Mouse (Mus musculus) right cerebral cortex, postnatal 25 days (tissue): ENCODE measurements around the gene Smurf2.
"Not testable (repeated sequence)": the region's sequence is repeated elsewhere in the genome, so short reads cannot be mapped to it uniquely, and the experiment has no call there.

Experiments
- DNase-seq: peaks from one replicate; pipeline ENCODE4 v3.0.0; 2022

The Smurf2 gene

GRCm38 (mm10) chr11:106899804-106900203, 20.7 kb downstream of the Smurf2 start:
- DNase-seq: no peak

GRCm38 (mm10) chr11:106896561-106897168, 23.9 kb downstream of the Smurf2 start:
- no peak for DNase-seq

GRCm38 (mm10) chr11:106883656-106884055, 36.9 kb downstream of the Smurf2 start:
- no peak for DNase-seq

DNA sequence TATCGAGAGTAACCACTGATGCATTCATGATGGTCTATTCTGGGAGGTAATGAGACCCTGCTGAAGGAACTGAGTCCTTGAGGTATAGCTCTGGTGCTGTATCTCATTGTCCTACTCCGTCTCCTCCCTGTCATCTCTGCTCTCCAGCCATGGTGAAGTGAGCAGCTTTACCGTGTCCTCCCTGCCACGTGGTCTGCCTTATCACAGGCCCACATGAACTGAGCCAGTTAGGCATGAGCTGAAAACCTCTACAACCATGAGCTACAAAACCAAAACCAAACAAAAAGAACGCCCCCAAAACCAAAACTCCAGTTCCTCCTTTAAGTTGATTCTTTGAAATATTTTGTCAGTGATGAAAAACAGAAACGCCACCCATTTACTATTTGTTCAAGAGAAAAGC, 47.9 kb downstream of the Smurf2 start:
- DNase-seq: no peak

DNA sequence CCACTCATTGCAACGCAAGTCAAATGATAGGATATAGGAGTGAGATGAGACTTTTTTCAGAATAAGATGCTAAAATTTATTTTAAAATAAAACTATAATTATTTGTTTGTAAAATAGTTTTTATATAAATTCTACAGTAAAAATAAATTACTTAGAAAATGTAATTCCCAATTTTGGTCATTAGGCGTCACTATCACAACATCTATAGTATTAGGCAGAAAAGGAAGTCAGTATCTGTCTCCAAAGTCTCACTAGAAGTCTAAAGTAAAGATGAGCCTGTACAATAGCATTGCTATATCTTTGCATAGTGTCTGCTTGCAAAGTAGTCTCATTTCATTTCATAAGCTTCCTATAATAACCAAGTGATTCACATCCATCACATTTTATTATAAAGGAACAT, 69.1 kb downstream of the Smurf2 start:
- no peak for DNase-seq

GRCm38 (mm10) chr11:106842002-106842401, 78.5 kb downstream of the Smurf2 start:
- DNase-seq: no peak

DNA sequence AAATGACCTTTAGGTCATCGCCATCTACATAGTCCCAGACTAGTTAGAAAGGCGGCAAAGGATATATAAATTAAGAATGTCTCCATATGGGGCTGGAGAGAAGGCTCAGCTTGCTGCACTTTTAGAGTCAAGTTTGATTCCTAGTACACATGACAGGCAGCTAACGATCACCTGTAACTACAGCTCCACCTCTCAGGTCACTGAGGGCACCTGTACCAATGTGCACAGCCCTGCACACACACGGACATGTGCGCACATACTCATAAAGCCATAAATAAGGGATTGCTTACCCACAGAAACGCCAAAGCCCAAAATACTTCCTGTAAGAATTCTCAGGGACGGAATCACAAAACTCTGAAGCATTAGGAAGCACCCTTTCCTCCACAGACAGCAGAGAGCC, 92.4 kb downstream of the Smurf2 start:
- no peak for DNase-seq

DNA sequence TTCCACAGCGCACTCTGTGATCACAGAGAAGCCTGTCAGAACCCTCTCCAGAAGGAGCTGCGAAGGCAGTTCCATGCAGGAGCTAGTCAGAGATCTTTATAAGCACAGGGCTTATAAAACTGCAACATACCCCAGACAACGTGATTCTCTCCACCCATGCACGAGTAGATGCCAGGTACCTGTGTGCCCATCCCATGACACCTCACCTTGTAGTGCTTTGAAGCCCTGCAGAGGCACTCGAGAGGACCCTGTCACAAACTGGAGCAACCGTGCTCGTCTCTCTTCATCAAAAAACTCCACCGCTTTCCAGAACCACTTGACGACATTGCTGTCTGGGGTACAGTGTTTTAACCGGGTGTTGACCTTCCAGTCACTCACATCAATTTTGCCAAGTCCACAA, 96.1 kb downstream of the Smurf2 start:
- no peak for DNase-seq

- DNase-seq: no peak
These were observed 96.8 kb downstream of the Smurf2 start for GRCm38 (mm10) chr11:106823741-106824140.

- DNase-seq: peak; percentile 55
These were observed 97.6 kb downstream of the Smurf2 start for GRCm38 (mm10) chr11:106822911-106823310.

GRCm38 (mm10) chr11:106822491-106822890, 98.0 kb downstream of the Smurf2 start:
- DNase-seq: no peak

DNA sequence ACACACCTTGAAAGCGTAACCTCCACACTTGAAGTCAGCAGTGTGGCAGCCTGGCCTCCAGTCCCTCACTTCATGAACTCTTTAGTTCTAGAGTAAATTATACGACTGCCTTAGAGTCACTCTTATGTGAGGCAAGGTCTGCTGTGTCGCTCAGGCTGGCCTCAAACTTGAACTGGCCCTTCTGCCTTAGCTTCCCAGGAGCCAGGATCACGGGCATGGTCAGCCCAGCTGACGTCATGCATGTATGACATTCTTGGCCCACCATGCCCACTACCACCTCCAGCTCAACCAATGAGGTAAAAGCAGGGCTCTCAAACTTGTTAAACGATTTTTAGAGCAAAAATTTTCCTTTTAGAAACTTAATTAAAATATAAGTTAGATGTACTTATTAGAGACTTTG, 99.1 kb downstream of the Smurf2 start:
- no peak for DNase-seq

DNA sequence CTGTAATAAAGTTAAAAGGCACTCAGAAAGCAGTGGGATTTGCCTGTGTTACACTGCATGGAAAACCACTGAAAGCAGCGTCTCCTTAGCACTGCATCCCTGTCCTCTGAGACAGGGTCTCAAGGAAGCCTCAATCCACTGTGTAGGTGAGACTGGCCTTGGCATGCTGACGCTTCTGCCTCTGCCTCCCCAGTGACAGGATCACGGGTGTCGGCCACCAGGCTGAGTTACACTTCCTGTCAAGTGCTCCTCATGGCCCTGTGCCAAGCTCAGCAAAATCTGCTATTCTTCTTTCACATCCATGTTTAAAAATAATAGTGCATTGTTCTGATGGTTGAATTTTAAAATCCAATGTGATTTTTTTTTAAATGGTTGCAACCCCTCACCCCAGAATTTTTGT, 99.5 kb downstream of the Smurf2 start:
- DNase-seq: peak; percentile 17

- no peak for DNase-seq
These were observed 100.3 kb downstream of the Smurf2 start for GRCm38 (mm10) chr11:106820252-106820651.

DNA sequence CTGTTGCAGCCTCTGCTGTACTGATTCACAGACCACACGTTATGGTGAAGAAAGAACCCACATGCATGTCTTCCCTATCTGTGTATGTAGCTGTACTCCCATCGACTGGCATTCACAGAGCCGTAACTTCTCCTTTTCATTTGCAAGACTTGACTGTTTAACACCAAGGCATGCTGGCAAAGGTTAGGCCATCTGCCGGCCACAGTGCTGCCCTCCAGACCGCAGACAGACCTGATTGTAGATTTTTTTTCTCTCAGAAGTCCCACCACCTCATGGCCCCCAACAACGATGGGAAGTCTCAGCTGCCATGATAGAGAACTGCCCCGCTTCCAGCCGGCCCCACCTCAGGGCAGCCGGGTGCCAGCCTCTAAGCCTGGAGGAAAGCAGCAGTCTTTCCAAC, 100.9 kb downstream of the Smurf2 start:
- peak; percentile 9 for DNase-seq

GRCm38 (mm10) chr11:106818341-106818740, 102.2 kb downstream of the Smurf2 start:
- DNase-seq: peak; percentile 15

DNA sequence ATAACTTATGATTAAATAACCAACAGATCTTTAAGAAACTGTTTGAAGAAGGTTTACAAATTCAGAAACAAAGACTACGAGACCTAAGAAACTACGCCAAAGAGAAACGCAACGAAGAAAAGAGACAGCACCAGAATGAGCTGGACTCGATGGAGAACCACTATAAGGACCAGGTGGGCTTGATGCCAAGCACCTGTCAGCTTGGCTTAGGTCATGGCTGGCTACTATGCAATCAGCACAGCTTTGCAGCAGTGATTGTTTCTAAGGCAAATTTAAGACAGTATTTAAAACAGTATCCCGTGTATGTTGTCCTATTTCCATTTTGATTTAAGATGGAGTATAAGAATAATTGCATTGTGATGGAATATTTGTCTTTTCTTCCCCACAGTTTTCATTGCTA, 102.7 kb downstream of the Smurf2 start:
- peak; percentile 6 for DNase-seq

- DNase-seq: peak; percentile 14
These were observed 103.4 kb downstream of the Smurf2 start for GRCm38 (mm10) chr11:106817156-106817555.

GRCm38 (mm10) chr11:106816316-106816715, 104.2 kb downstream of the Smurf2 start:
- DNase-seq: no peak

- DNase-seq: no peak
These were observed 104.8 kb downstream of the Smurf2 start for GRCm38 (mm10) chr11:106815761-106816160.

GRCm38 (mm10) chr11:106815331-106815730, 105.2 kb downstream of the Smurf2 start:
- DNase-seq: no peak

GRCm38 (mm10) chr11:106814601-106815320, 105.8 kb downstream of the Smurf2 start:
- peak; percentile 32 for DNase-seq

DNA sequence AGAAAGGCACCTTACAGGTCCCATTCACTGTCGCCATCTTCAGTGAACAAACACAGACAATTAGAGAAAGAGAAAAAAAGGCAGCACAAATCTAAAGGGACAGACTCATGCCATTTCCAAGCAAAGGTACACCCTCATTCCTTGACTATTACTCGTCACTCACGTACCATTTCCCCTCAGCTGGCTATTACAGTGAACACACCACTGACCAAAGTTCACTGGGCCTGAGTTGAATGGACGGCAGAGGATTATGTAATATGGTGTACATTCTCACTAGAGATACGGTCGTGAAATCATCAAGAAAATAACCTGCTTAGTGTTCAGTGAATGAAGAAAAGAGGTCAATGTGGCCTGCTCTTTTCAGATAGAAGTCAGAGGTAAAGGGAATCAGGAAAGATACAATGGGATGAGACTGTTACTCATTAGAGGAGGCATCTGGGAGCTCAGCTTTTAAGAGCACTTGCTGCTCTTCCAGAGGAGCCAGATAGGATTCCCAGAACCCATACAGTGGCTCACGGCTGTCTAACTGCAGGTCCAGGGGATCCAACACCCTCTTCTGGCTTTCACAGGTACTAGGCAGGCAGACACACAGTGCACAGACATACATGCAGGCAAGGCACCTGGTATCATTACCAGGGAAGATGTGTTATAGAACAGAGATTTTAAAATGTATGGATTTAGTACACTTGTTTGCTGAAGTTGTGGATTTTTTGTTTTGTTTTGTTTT, 107.9 kb downstream of the Smurf2 start:
- DNase-seq: no peak

GRCm38 (mm10) chr11:106807442-106807841, 113.1 kb downstream of the Smurf2 start:
- not testable (repeated sequence) for DNase-seq
